Mouse (Mus musculus) lung, postnatal 0 days (tissue): ENCODE results near the gene Malsu1. TPM values are rescaled to one million over a fixed set of nuclear protein-coding genes. Genes with fewer than 3 reads are reported as not detected.

ENCODE experiments used
- ATAC-seq: fragments of 200-750 bp; cut with Nextera tagmentation; 2 replicates; pipeline ENCODE4 v1.8.0; 2017; ENCODE audit warnings: moderate library complexity
- DNase-seq: peaks from one replicate; pipeline ENCODE4 v3.0.0-alpha.2; 2016; ENCODE audit warnings: low spot score
- H3K27ac ChIP-seq: fragments of 300-500 bp; sonication (generic); 2 replicates; pipeline ENCODE4 v1.5.1; 2014; ENCODE audit warnings: antibody characterized with exemption, mild to moderate bottlenecking, low read length, mixed read lengths
- H3K27me3 ChIP-seq: fragments of 300-500 bp; sonication (generic); replicated peaks from 2 replicates; pipeline ENCODE4 v1.6.1; 2014; ENCODE audit warnings: low read length, mixed read lengths; ENCODE audit not compliant: insufficient read depth
- H3K36me3 ChIP-seq: fragments of 300-500 bp; sonication (generic); 2 replicates; pipeline ENCODE4 v1.6.1; 2014; ENCODE audit warnings: low read length, mixed read lengths; ENCODE audit not compliant: insufficient read depth
- H3K4me1 ChIP-seq: fragments of 300-500 bp; sonication (generic); 2 replicates; pipeline ENCODE4 v1.6.1; 2014; ENCODE audit warnings: antibody characterized with exemption, low read depth, low read length, mixed read lengths; ENCODE audit not compliant: insufficient read depth
- H3K4me2 ChIP-seq: fragments of 300-500 bp; sonication (generic); replicated peaks from 2 replicates; pipeline ENCODE4 v1.6.1; 2014; ENCODE audit warnings: low read depth, mild to moderate bottlenecking, low read length, moderate library complexity, mixed read lengths
- H3K4me3 ChIP-seq: fragments of 300-500 bp; sonication (generic); 2 replicates; pipeline ENCODE4 v1.5.1; 2014; ENCODE audit warnings: low read depth, low read length
- H3K9ac ChIP-seq: fragments of 300-500 bp; sonication (generic); replicated peaks from 2 replicates; pipeline ENCODE4 v1.6.1; 2014; ENCODE audit warnings: low read depth, mild to moderate bottlenecking
- H3K9me3 ChIP-seq: fragments of 300-500 bp; sonication (generic); 2 replicates; pipeline ENCODE4 v1.6.1; 2016; ENCODE audit warnings: low read length, mixed read lengths
- CTCF ChIP-seq: IDR thresholded peaks from 2 replicates; pipeline ENCODE4 v1.5.1; 2016; ENCODE audit warnings: antibody characterized with exemption, mild to moderate bottlenecking
- EP300 ChIP-seq: IDR thresholded peaks from 2 replicates; pipeline ENCODE4 v1.6.1; 2016; ENCODE audit warnings: antibody characterized with exemption, mild to moderate bottlenecking, control low read depth
- WGBS: fragments of 180-500 bp; shearing (Covaris S2); extraction: QIAGEN DNeasy Blood & Tissue Kit; methylation state at CpG from one replicate; pipeline ENCODE4 v1.1.7; 2014; 5-methylcytosine and 5-hydroxymethylcytosine counted together
- polyA plus RNA-seq: library from polyadenylated mRNA; unstranded; fragments of >200 nt; fragmentation: Nextera tagmentation; extraction: Ambion mirVana; gene quantifications from 2 replicates; pipeline ENCODE4 v1.2.1, GENCODE M21; 2015

Gene Malsu1
- polyA plus RNA-seq, 1 experiment from 2014 or later, result 84.1 TPM

GRCm38 (mm10) chr6:49094968-49095367, 21.4 kb downstream of the Malsu1 start:
- no peak for ATAC-seq
- no peak overlapping the region for H3K4me3 ChIP-seq
- H3K27me3 ChIP-seq, result no peaks in the 10 kb centered on the region
- 78% methylated on average over 10 of the region's 10 CpGs for WGBS
- H3K9me3 ChIP-seq, result no peaks in the 10 kb centered on the region
- peaks cover 25% of the 10 kb centered on the region; the same call in 1 of the 2 replicates for H3K4me1 ChIP-seq
- peaks cover 13% of the 10 kb centered on the region; the same call in 1 of the 2 replicates for H3K36me3 ChIP-seq
- DNase-seq, result no peak
- no peak for TF ChIP-seq CTCF
- TF ChIP-seq EP300, result no peak
- H3K27ac ChIP-seq, result no peak overlapping the region
- H3K9ac ChIP-seq, result no peak overlapping the region
- H3K4me2 ChIP-seq, result no peak overlapping the region

- WGBS, result 37% methylated on average over 7 of the region's 7 CpGs
- H3K27me3 ChIP-seq, result no peaks in the 10 kb centered on the region
- ATAC-seq (peak; percentile 86), DNase-seq (peak; percentile 95)
- peak overlapping the region; percentile 89 for H3K27ac ChIP-seq
- peaks cover 25% of the 10 kb centered on the region; the same call in 1 of the 2 replicates for H3K4me1 ChIP-seq
- TF ChIP-seq CTCF, result peak; percentile 23; the same call in 1 of the 2 replicates
- TF ChIP-seq EP300, result peak; percentile 80
- H3K4me3 ChIP-seq, result no peak overlapping the region
- H3K4me2 ChIP-seq, result peak overlapping the region; percentile 33; the same call in 1 of the 2 replicates
- H3K36me3 ChIP-seq, result peaks cover 9% of the 10 kb centered on the region; the same call in 1 of the 2 replicates
- no peak overlapping the region for H3K9ac ChIP-seq
- H3K9me3 ChIP-seq, result no peaks in the 10 kb centered on the region
Observed at GRCm38 (mm10) chr6:49096421-49096820, 22.8 kb downstream of the Malsu1 start.

DNA sequence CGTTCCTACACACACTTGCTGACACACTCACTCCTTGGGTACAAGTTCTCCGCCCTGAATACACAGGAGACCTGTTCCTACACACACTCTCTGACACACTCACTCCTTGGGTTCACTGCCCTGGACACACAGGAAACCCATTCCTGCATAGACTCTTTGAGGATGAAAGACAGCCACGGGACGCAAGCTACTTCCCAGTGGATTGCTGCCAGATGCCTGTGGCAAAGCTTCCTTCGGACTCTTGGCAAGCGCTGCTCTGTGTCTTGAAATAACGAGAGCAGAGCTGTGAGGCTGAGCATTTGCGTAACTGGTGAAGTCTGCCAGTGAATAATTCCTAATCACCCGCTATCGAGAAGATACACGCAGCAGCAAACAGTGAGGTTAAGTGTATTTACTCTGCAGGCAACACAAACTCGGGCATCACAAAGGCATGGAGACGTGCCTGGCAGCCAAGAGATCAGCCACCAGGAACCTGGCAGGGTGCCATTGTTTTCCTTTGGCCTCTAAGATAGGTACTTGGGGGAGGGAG, 23.4 kb downstream of the Malsu1 start:
- no peaks in the 10 kb centered on the region for H3K9me3 ChIP-seq
- H3K4me1 ChIP-seq, result peaks cover 25% of the 10 kb centered on the region; the same call in 1 of the 2 replicates
- no peak overlapping the region for H3K9ac ChIP-seq
- TF ChIP-seq CTCF (0 out of 2 replicates have a peak, but pooled peaks have one; percentile 1), EP300 (peak; percentile 67)
- peak overlapping the region; percentile 89 for H3K27ac ChIP-seq
- no peaks in the 10 kb centered on the region for H3K27me3 ChIP-seq
- H3K4me2 ChIP-seq, result peak overlapping the region; percentile 33
- H3K36me3 ChIP-seq, result peaks cover 6% of the 10 kb centered on the region; the same call in 1 of the 2 replicates
- WGBS, result 12% methylated on average over 13 of the region's 13 CpGs
- no peak overlapping the region; the same call in 1 of the 2 replicates for H3K4me3 ChIP-seq
- ATAC-seq, result peak; percentile 82
- peak; percentile 98 for DNase-seq

DNA sequence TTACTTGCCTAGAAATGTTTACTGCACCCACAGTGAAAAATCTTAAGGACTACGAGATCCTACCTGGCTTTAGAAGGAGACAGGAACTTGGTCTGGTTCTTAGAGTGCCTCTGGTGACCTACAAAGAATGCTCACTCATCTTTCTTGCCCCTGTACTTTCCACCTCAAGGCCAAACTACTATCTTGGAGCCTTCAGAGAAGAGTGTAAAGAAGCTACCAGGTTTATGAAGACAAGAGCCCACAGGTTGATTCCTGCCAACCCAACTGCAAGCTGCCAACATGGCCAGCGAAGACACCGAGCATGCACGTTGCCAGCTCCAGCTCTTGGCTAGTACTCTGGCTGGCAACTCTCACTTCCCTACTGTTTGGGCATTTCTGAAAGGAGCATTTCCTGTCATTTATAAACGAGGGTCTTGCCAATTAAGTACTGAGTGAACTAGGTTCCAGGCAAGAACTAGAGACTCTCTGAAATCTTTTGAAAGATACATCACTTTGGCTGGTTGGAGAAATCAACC, 24.1 kb downstream of the Malsu1 start:
- ATAC-seq, result no peak
- Histone ChIP-seq H3K4me3 (no peak overlapping the region), H3K36me3 (peaks cover 10% of the 10 kb centered on the region; the same call in 1 of the 2 replicates)

DNA sequence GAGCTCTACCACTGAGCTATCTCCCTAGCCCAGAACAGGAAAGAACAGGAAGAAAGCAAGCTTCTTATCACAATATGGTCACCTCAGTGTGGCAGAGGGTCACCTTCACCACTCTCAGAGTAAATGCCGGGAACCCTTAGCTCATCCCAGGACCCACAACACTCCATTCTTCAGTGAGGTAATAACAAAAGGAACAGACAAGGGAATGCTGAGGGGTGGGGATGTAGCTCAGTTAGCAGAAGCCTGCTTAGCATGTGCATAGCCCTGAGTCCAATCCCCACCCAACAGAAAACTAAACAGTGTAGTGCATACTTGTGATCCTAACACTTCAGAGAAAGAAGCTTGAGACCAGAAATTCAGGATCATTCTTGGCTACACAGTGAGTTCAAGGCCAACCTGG, 25.5 kb downstream of the Malsu1 start:
- Histone ChIP-seq H3K9ac (no peak overlapping the region), H3K4me2 (no peak overlapping the region), H3K9me3 (no peaks in the 10 kb centered on the region), H3K4me1 (peaks cover 25% of the 10 kb centered on the region; the same call in 1 of the 2 replicates), H3K4me3 (no peak overlapping the region), H3K27ac (no peak overlapping the region), H3K36me3 (peaks cover 5% of the 10 kb centered on the region; the same call in 1 of the 2 replicates), H3K27me3 (no peaks in the 10 kb centered on the region)
- TF ChIP-seq CTCF, result no peak
- TF ChIP-seq EP300, result no peak
- WGBS, result 74% methylated on average over 1 of the region's 1 CpGs
- ATAC-seq (no peak), DNase-seq (no peak)

More for the DNA sequence above, 24.1 kb downstream of the Malsu1 start:
- peak overlapping the region; percentile 89 for H3K27ac ChIP-seq
- TF ChIP-seq CTCF, result no peak
- TF ChIP-seq EP300, result no peak
- H3K27me3 ChIP-seq, result no peaks in the 10 kb centered on the region
- H3K4me2 ChIP-seq, result peak overlapping the region; percentile 33
- 27% methylated on average over 5 of the region's 5 CpGs for WGBS
- peak; percentile 37 for DNase-seq
- no peaks in the 10 kb centered on the region for H3K9me3 ChIP-seq
- peaks cover 25% of the 10 kb centered on the region; the same call in 1 of the 2 replicates for H3K4me1 ChIP-seq
- no peak overlapping the region for H3K9ac ChIP-seq

DNA sequence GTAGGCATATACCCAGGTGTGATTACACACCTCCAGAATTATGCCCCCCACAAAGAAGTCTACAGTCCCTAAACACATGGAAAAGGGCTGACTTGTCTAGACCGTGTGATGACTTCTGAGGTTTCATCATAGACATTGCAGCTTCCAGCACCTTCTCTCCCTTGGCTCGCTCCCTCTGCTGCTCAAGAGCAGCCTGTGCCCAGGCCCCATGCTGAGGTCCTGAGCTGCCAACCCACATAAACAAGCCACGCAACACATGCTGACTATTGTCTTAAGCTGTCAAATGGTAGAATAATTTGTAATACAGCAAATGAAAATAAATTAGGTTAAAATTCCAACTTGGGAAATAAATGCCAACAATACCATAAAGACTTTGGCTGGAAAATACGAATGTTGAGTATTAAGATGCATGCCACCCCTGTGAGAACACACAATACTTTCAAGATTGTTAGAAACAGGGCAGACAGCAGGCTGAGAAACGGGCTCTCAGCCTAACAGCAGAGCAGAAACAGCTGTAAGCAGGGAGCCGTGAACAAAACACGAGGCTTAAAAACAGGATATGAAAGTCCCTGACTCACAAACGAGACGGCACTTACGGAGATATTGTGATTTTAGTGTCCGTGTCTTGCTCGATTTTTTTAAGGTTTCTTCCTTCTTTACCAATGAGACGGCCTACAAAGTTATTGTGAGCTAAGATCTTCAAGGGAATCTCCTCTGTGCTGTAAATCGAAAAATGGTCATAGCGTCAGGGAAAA, 33.3 kb downstream of the Malsu1 start:
- TF ChIP-seq EP300 (no peak), CTCF (no peak)
- Histone ChIP-seq H3K4me2 (no peak overlapping the region), H3K27me3 (no peaks in the 10 kb centered on the region), H3K4me3 (no peak overlapping the region), H3K9ac (no peak overlapping the region), H3K4me1 (no peaks in the 10 kb centered on the region), H3K27ac (no peak overlapping the region), H3K9me3 (no peaks in the 10 kb centered on the region), H3K36me3 (0 out of 2 replicates have a peak, but pooled peaks cover 4% of the 10 kb centered on the region)
- ATAC-seq (peak; percentile 71), DNase-seq (peak; percentile 36)
- WGBS, result 75% methylated on average over 15 of the region's 15 CpGs
